Mouse (Mus musculus) cerebellum, adult 2 months (tissue): ENCODE data around the gene Slc1a1. TPM values are rescaled to one million over a fixed set of nuclear protein-coding genes. Genes with fewer than 3 reads are reported as not detected.

ENCODE experiments used
- DNase-seq, 2 experiments: peaks; one replicate each; pipeline ENCODE4 v3.0.0; 2021
- H3K27ac ChIP-seq: fragments of 200-500 bp; 2 replicates; pipeline ENCODE4 v1.5.1; 2012; ENCODE audit warnings: low read length, control low read depth, inconsistent platforms; ENCODE audit not compliant: insufficient read depth
- H3K27me3 ChIP-seq: fragments of 200-500 bp; 2 replicates; pipeline ENCODE4 v1.6.1; 2012; ENCODE audit warnings: inconsistent platforms, mild to moderate bottlenecking, low read length, moderate library complexity; ENCODE audit not compliant: control insufficient read depth, insufficient read depth
- H3K4me1 ChIP-seq: fragments of 200-500 bp; 2 replicates; pipeline ENCODE4 v1.6.1; 2011; ENCODE audit warnings: low read length; ENCODE audit not compliant: control insufficient read depth, insufficient read depth
- H3K4me3 ChIP-seq: fragments of 200-500 bp; replicated peaks from 2 replicates; pipeline ENCODE3; 2011; ENCODE audit warnings: mild to moderate bottlenecking, low read depth, low read length, control low read depth; ENCODE audit not compliant: insufficient read depth
- CTCF ChIP-seq: fragments of 200-500 bp; IDR thresholded peaks from 2 replicates; pipeline ENCODE4 v1.5.1; 2011; ENCODE audit warnings: low read depth, mild to moderate bottlenecking, control low read depth, low read length, moderate library complexity, borderline replicate concordance; ENCODE audit not compliant: insufficient read depth
- POLR2A ChIP-seq: fragments of 200-500 bp; IDR thresholded peaks from 2 replicates; pipeline ENCODE4 v1.6.1; 2011; ENCODE audit warnings: low read length, control low read depth, borderline replicate concordance; ENCODE audit not compliant: insufficient read depth
- WGBS: fragments of 180-500 bp; shearing (Covaris S2); methylation state at CpG from one replicate; pipeline ENCODE4 v1.1.7; 2018; 5-methylcytosine and 5-hydroxymethylcytosine counted together
- polyA plus RNA-seq: library from polyadenylated mRNA; depleted of rRNA; stranded (reverse); fragments of >200 nt; gene quantifications from 2 replicates; pipeline ENCODE4 v1.2.3, GENCODE M21; 2012; rRNA removed

The Slc1a1 gene
- polyA plus RNA-seq: 32.7 and 34.7 TPM in 2 replicates

DNA sequence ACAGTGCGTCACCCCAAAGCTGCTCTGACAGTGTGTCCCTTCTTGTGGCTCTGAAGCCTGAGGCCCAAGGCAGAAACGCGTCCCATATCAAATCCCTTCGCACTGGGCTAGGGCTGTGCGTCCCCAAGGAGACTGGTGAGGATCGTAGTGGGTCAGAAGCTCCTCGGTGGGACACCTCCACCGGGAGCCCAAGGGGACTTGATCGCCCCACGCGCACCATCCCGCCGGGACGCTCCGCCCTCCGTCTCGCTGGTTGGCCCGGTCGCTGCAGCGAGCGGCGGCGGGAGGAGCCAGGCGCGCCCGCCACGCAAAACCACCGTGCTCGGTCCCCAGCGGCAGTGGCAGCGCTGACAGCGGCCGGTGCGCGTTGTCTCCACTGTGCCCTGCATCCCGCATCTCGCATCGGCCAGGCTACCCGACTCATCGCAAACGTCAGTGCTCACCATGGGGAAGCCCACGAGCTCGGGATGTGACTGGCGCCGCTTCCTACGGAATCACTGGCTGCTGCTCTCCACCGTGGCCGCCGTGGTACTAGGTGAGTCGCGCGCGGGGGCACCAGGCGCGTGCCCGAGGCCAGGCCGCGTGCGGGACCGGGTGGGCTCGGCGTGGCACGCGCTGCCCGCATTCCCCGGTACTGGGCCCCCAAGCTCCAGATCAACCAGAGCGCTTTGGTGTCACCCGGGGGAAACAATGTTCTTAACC is at the start of gene Slc1a1:
TSS of gene Slc1a1 (plus strand) at position 252 of the 702 bp plus-strand sequence.
- H3K27me3 ChIP-seq: no peaks in the 10 kb centered on the region
- peak; percentile 82 to 87 for DNase-seq
- under 1% methylated on average over 68 of the region's 68 CpGs for WGBS
- peak within 1 kb of the TSS; percentile 97 for H3K4me3 ChIP-seq
- TF ChIP-seq CTCF (no peak), POLR2A (peak; percentile 94)
- 0 out of 2 replicates have a peak within 1 kb of the TSS, but pooled peaks have one; percentile 45 for H3K27ac ChIP-seq
- no peaks in the 10 kb centered on the region; the same call in 1 of the 2 replicates for H3K4me1 ChIP-seq

DNA sequence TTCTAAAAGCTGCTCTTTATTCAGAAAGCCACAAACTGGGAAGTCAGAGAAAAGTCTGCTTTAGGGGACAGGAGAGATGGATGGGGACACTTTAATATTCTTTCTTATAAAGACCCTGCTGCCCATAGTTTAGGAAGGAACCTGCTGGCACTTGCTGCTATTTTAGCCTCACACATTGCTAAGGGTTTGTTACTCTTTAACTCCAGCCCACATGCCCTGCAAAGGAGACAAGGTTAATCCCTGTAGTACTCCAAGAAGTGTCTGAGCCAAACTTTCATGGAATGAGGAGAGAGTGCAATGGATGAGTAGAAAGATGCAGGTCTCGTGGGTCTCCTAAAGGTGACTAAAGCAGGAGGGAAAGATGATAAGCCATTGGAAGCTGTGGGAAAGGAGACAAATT is 44.7 kb upstream of the Slc1a1 start:
- Histone ChIP-seq H3K27me3 (no peaks in the 10 kb centered on the region), H3K4me3 (no peak overlapping the region), H3K27ac (no peak overlapping the region), H3K4me1 (no peaks in the 10 kb centered on the region)
- 83% methylated on average over 1 of the region's 1 CpGs for WGBS
- TF ChIP-seq POLR2A: no peak
- TF ChIP-seq CTCF: no peak
- no peak for DNase-seq

GRCm38 (mm10) chr19:28793307-28793706 is 41.5 kb upstream of the Slc1a1 start:
- TF ChIP-seq CTCF (no peak), POLR2A (no peak)
- WGBS: 90% methylated on average over 2 of the region's 2 CpGs
- Histone ChIP-seq H3K27me3 (no peaks in the 10 kb centered on the region), H3K4me1 (no peaks in the 10 kb centered on the region; the same call in none of the 2 replicates), H3K4me3 (no peak overlapping the region), H3K27ac (no peak overlapping the region)
- no peak for DNase-seq

GRCm38 (mm10) chr19:28796146-28796848 is 38.6 kb upstream of the Slc1a1 start:
- Histone ChIP-seq H3K27ac (no peak overlapping the region), H3K4me1 (no peaks in the 10 kb centered on the region; the same call in none of the 2 replicates), H3K4me3 (no peak overlapping the region), H3K27me3 (no peaks in the 10 kb centered on the region)
- peak in 1 of 2 experiments; percentile 15 for DNase-seq
- TF ChIP-seq CTCF (no peak), POLR2A (no peak)
- 20% methylated on average over 5 of the region's 5 CpGs for WGBS

DNA sequence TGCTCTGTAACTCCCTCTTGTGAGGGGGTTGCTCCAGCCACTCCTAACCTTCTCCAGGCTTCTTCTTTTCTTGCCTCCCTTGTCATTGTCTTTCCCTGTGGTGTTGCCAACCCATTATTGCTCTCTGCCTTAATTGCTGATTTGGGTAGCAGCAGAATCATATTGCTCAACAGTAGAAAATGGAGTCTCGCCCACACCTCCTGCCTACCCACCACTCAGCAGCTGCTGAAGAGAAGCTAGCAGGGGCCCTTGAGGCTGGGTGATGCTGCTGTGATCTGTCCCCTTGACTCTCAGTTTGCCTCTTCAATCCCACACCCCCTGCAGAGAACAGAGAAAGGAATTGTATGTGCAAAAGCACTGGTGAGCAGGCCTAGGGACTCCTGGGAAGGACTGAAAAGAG is 37.9 kb upstream of the Slc1a1 start:
- TF ChIP-seq POLR2A (no peak), CTCF (no peak)
- H3K27ac ChIP-seq: no peak overlapping the region
- H3K4me3 ChIP-seq: no peak overlapping the region
- WGBS: 97% methylated on average over 1 of the region's 1 CpGs
- DNase-seq: no peak
- no peaks in the 10 kb centered on the region; the same call in none of the 2 replicates for H3K4me1 ChIP-seq
- H3K27me3 ChIP-seq: no peaks in the 10 kb centered on the region

DNA sequence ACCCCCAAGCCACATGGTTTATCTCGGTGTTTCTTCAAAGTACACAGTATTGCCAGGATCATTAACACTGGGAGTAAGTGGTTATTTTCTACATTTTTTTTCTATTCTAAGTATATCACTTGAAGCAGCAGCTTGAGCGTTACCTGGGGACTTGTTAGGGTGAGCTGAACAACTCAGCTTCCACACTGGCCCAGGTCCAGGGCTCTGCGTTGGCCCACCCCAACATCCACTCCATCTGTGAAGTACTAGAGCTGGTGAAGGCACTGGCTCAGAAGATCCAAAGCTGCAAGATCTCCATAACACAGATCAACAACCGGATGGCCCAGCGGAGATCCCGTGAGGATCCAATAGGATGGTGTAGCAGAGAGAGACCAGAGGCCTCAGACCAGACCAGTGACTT is 37.2 kb upstream of the Slc1a1 start:
- Histone ChIP-seq H3K4me3 (no peak overlapping the region), H3K27me3 (no peaks in the 10 kb centered on the region), H3K4me1 (no peaks in the 10 kb centered on the region; the same call in none of the 2 replicates), H3K27ac (no peak overlapping the region)
- TF ChIP-seq CTCF (no peak), POLR2A (no peak)
- DNase-seq: no peak
- WGBS: 52% methylated on average over 6 of the region's 6 CpGs

DNA sequence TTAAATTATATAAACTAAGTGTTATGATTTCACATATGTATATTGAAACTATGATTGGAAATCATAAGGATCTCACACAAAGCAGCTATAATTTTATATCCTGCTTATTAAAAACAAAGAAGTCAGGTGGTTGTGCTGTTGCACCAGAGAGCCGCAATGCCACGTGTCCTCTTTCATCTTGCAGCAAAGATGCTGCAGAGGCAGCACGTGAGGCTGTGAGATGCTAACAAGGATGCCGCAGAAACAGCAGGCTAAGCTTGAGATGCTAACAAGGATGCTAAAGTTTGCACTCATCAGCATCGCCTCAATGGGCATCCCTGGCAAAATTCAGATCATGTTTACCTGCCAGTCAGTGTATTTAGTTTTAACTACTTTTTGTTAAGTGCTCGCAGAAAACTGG is 34.4 kb upstream of the Slc1a1 start:
- 56% methylated on average over 6 of the region's 6 CpGs for WGBS
- TF ChIP-seq CTCF: no peak
- TF ChIP-seq POLR2A: no peak

More for the DNA sequence above, 34.4 kb upstream of the Slc1a1 start:
- H3K4me1 ChIP-seq: no peaks in the 10 kb centered on the region; the same call in none of the 2 replicates
- DNase-seq: no peak
- no peak overlapping the region for H3K27ac ChIP-seq
- no peaks in the 10 kb centered on the region for H3K27me3 ChIP-seq
- no peak overlapping the region for H3K4me3 ChIP-seq
